17 mouse cellular contexts compared by ENCODE assay signal in genomic region chr2:19382206-19382605, GRCm38 (mm10).
"Had no signal": no experiment of that assay in that cellular context is flagged by ENCODE, and none has a peak within 500 bp of the region (broad histone marks: within the 10 kb centered on the region; RNA-seq: fewer than 3 reads in every experiment).

No protein-coding gene starts in this region.

- DNase-seq: kidney, adult 11 months; kidney, adult 9 months; kidney, postnatal 36 days; liver; liver, embryonic 13.5 days; liver, postnatal 0 days; lung, postnatal 14 days; right cerebral cortex, adult 18-20 months; right cerebral cortex, postnatal 25 days; thymus, adult 18-20 months; thymus, postnatal 25 days had no signal

- ATAC-seq: liver, postnatal 0 days had no signal

- H3K9ac ChIP-seq: limb, embryonic 12.5 days; liver, embryonic 13.5 days; liver, postnatal 0 days; lung, embryonic 15.5 days had no signal

- H3K4me3 ChIP-seq: layer of hippocampus, adult 2 months; limb, embryonic 12.5 days; liver, embryonic 13.5 days; lung, embryonic 15.5 days; megakaryocyte, embryonic 14.5 days had no signal

- H3K27me3 ChIP-seq: limb, embryonic 12.5 days; liver, embryonic 13.5 days; lung, embryonic 15.5 days; megakaryocyte, embryonic 14.5 days had no signal

- H3K27ac ChIP-seq: kidney, postnatal 0 days; layer of hippocampus, adult 2 months; limb, embryonic 12.5 days; liver, embryonic 13.5 days; lung, embryonic 15.5 days; macrophage had no signal

- H3K4me1 ChIP-seq: liver, embryonic 13.5 days; lung, embryonic 15.5 days had no signal

- H3K4me2 ChIP-seq: limb, embryonic 12.5 days; liver, embryonic 13.5 days; lung, embryonic 15.5 days had no signal

- H3K9me3 ChIP-seq: limb, embryonic 12.5 days; liver, embryonic 13.5 days; lung, embryonic 15.5 days; megakaryocyte, embryonic 14.5 days had no signal

- H3K36me3 ChIP-seq: liver, embryonic 13.5 days; lung, embryonic 15.5 days had no signal
